Mouse (Mus musculus): ENCODE measurements around the gene Glp2r. TPM values are rescaled to one million over a fixed set of nuclear protein-coding genes. Genes with fewer than 3 reads are reported as not detected.

Glp2r gene
- polyA plus RNA-seq, 1 experiment from 2014 or later, result not detected

DNA sequence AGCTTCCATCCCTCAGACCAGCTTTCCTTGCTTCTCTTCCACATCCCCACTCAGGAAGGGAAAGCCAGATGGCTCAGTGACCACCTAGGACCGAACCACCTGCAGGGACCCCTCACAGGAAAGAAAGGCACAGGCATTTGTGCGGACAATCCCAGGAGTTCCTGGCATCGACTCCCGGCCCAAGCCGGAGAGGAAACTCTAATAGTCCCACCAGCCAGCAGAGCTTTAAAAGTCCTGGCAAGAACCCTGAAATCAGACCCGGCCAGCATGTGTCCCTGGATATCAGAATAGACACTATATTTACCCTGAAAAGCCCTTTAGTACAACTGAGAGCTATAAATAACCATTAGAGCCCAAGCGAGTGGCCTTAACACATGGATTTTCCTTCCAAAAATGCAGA, 27.0 kb upstream of the Glp2r start, which contains the start of gene Dhrs7c:
TSS of gene Dhrs7c (plus strand) at position 257 of the 400 bp plus-strand sequence.
- no peak for DNase-seq (ENCODE audit: low spot score)
- 85% methylated on average over 7 of the region's 7 CpGs for WGBS
- H3K4me3 ChIP-seq (ENCODE audit: low read depth, low read length), result no peak within 1 kb of the TSS
- no peak for ATAC-seq (replicated peaks; ENCODE audit: low FRiP score)
- no peak within 1 kb of the TSS for H3K9ac ChIP-seq (ENCODE audit: low read length)
- H3K27ac ChIP-seq (ENCODE audit: low read depth, low read length), result no peak within 1 kb of the TSS
- H3K4me1 ChIP-seq (replicated peaks; ENCODE audit: control insufficient read depth, insufficient read depth, low read length), result no peaks in the 10 kb centered on the region
- H3K36me3 ChIP-seq (ENCODE audit: control insufficient read depth, insufficient read depth, low read length), result no peaks in the 10 kb centered on the region
- no peaks in the 10 kb centered on the region for H3K9me3 ChIP-seq (ENCODE audit: control insufficient read depth, low read length)
- no peak within 1 kb of the TSS for H3K4me2 ChIP-seq (ENCODE audit: low read depth, low read length, severe bottlenecking)
- no peaks in the 10 kb centered on the region for H3K27me3 ChIP-seq (ENCODE audit: control insufficient read depth, insufficient read depth, low read length)

DNA sequence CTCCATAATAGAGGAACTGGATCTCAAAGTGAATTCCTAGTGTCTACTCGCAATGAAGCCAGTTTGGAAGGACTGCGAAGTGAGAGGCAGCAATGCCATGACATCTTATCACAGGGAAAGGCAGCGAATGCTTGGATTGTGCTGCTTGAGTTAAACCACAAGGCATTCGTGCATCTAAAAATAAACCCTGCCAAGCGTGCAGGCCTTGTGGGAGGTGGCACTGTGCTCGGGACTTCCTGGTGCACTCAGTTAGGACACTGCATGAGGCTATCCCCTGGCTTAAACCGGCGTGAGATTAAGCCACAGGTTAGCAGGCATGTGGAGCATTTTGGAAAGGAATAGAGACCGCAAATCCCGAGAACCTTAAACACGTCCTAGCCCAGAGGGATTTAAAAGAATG, 19.2 kb upstream of the Glp2r start:
- Histone ChIP-seq H3K9me3 (ENCODE audit: control insufficient read depth, low read length) (no peaks in the 10 kb centered on the region), H3K4me1 (replicated peaks; ENCODE audit: control insufficient read depth, insufficient read depth, low read length) (no peaks in the 10 kb centered on the region), H3K27me3 (ENCODE audit: control insufficient read depth, insufficient read depth, low read length) (no peaks in the 10 kb centered on the region), H3K27ac (ENCODE audit: low read depth, low read length) (no peak overlapping the region), H3K4me3 (ENCODE audit: low read depth, low read length) (no peak overlapping the region), H3K4me2 (ENCODE audit: low read depth, low read length, severe bottlenecking) (no peak overlapping the region), H3K9ac (ENCODE audit: low read length) (no peak overlapping the region), H3K36me3 (ENCODE audit: control insufficient read depth, insufficient read depth, low read length) (no peaks in the 10 kb centered on the region)
- ATAC-seq (replicated peaks; ENCODE audit: low FRiP score) (no peak), DNase-seq (ENCODE audit: low spot score) (no peak)
- WGBS, result 88% methylated on average over 11 of the region's 11 CpGs

DNA sequence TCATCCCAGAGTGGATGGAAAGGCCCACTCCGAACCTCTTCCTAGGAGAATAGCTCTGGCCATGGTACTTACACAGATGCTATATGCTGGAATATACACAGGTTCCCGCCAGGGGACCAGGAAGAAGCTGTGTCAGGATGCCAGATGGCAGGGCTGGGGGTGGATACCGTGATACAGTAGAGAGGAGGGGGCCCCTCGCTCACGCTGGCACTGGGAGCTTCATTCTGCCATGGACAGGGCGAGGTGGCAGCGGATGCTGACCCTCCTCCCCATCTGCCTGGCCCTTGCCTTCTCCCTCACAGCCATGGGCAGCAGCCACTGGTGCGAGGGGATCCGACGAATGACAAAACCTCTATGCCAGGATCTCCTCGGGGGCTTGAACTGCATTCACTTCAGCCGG, 3.4 kb upstream of the Glp2r start, which contains the start of gene Gsg1l2:
TSS of gene Gsg1l2 (plus strand) at position 230 of the 400 bp plus-strand sequence.
- Histone ChIP-seq H3K4me3 (ENCODE audit: low read depth, low read length) (no peak within 1 kb of the TSS), H3K4me2 (ENCODE audit: low read depth, low read length, severe bottlenecking) (no peak within 1 kb of the TSS), H3K9me3 (ENCODE audit: control insufficient read depth, low read length) (no peaks in the 10 kb centered on the region), H3K36me3 (ENCODE audit: control insufficient read depth, insufficient read depth, low read length) (no peaks in the 10 kb centered on the region), H3K27me3 (ENCODE audit: control insufficient read depth, insufficient read depth, low read length) (no peaks in the 10 kb centered on the region), H3K27ac (ENCODE audit: low read depth, low read length) (no peak within 1 kb of the TSS), H3K9ac (ENCODE audit: low read length) (no peak within 1 kb of the TSS), H3K4me1 (replicated peaks; ENCODE audit: control insufficient read depth, insufficient read depth, low read length) (no peaks in the 10 kb centered on the region)
- DNase-seq (ENCODE audit: low spot score) (no peak), ATAC-seq (replicated peaks; ENCODE audit: low FRiP score) (no peak)
- 88% methylated on average over 12 of the region's 12 CpGs for WGBS

DNA sequence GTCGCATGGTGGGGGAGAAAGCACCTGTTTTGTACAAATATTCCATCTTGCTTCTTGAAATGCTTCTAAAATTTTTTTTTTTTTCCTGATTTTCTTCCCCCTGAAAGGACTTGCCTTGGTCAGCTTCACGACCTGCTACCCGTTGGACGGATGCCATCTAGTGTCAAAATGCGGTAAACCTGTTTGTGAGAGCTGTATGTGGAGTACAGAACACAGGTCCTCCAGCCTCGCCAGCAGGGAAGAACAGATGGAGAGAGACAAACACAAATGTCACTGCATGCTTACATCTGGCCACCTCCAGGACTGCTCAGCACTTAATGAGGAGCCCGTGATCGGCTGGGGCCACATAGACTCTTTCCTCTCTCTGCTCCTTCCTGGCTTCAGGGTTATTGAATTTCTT, 1.6 kb upstream of the Glp2r start:
- 37% methylated on average over 8 of the region's 8 CpGs for WGBS
- Histone ChIP-seq H3K9me3 (ENCODE audit: control insufficient read depth, low read length) (no peaks in the 10 kb centered on the region), H3K4me1 (replicated peaks; ENCODE audit: control insufficient read depth, insufficient read depth, low read length) (no peaks in the 10 kb centered on the region), H3K36me3 (ENCODE audit: control insufficient read depth, insufficient read depth, low read length) (no peaks in the 10 kb centered on the region), H3K9ac (ENCODE audit: low read length) (no peak overlapping the region), H3K4me2 (ENCODE audit: low read depth, low read length, severe bottlenecking) (no peak overlapping the region), H3K27me3 (ENCODE audit: control insufficient read depth, insufficient read depth, low read length) (no peaks in the 10 kb centered on the region), H3K4me3 (ENCODE audit: low read depth, low read length) (no peak overlapping the region), H3K27ac (ENCODE audit: low read depth, low read length) (no peak overlapping the region)
- DNase-seq (ENCODE audit: low spot score), result peak; percentile 64
- no peak for ATAC-seq (replicated peaks; ENCODE audit: low FRiP score)

DNA sequence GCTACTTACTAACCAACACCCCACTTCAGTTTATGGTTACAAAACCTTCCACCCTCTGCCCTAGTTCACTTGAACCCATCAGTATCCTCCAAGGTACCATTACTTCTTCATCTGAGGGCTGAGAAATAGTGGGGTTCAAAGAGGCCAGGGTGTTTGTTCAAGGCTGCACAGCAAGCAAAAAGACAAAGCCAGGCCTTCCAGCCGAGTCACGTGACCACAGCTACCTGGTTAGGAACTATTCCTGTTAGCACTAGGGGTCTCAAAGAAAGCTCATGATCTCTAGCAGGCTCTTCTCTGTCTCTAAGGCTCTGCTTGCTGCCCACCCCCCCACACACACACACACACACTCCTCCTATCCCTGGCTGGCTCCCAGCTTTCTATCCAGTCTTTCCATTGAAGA, 738 bp upstream of the Glp2r start:
- no peaks in the 10 kb centered on the region for H3K27me3 ChIP-seq (ENCODE audit: control insufficient read depth, insufficient read depth, low read length)
- H3K27ac ChIP-seq (ENCODE audit: low read depth, low read length), result no peak overlapping the region
- no peak overlapping the region for H3K9ac ChIP-seq (ENCODE audit: low read length)
- no peak overlapping the region for H3K4me3 ChIP-seq (ENCODE audit: low read depth, low read length)
- WGBS, result 83% methylated on average over 2 of the region's 2 CpGs
- no peaks in the 10 kb centered on the region for H3K36me3 ChIP-seq (ENCODE audit: control insufficient read depth, insufficient read depth, low read length)
- DNase-seq (ENCODE audit: low spot score), result no peak
- H3K4me1 ChIP-seq (replicated peaks; ENCODE audit: control insufficient read depth, insufficient read depth, low read length), result no peaks in the 10 kb centered on the region
- no peak for ATAC-seq (replicated peaks; ENCODE audit: low FRiP score)
- no peaks in the 10 kb centered on the region for H3K9me3 ChIP-seq (ENCODE audit: control insufficient read depth, low read length)
- no peak overlapping the region for H3K4me2 ChIP-seq (ENCODE audit: low read depth, low read length, severe bottlenecking)

DNA sequence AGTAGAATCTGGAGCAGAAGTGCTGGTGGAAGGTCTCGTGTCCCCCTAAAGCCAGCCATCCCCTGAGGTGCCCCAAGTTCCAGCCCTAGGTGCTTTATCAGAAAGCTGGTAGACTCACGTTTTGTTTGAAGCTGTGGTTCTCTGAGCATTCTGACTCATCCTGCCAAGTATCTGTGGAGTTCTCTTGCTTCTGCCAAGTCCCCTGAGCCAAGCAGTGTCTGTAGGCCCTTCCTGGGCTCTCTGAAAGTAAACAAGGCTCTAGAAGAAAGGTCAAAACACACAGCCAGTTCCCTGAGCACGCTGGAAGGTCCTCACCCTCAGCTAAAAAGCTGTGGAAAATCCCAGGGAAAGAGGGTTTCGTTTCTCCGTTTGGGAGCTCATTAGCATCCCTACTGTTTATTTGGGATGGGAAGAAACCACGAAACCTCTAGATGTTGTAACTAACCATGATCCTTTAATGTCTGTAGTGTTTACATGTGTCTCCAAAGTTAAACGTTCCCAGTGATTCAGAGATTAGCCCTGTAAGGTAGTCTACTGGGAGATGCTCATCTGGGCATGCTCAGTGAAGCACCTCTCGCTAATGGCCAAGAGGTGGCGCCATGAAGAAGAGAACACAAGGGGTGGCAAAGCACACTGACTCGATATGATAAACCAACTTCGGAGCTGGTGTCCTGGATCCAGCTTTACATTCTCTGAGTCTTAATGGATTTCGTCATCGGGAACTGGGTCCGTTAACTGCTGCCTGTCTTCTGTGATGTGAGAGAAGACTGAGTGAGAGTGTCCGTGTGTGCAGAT, 13.4 kb downstream of the Glp2r start:
- no peak overlapping the region for H3K9ac ChIP-seq (ENCODE audit: low read length)
- 77% methylated on average over 15 of the region's 15 CpGs for WGBS
- no peaks in the 10 kb centered on the region for H3K4me1 ChIP-seq (replicated peaks; ENCODE audit: control insufficient read depth, insufficient read depth, low read length)
- H3K9me3 ChIP-seq (ENCODE audit: control insufficient read depth, low read length), result no peaks in the 10 kb centered on the region
- ATAC-seq (replicated peaks; ENCODE audit: low FRiP score) (no peak), DNase-seq (ENCODE audit: low spot score) (no peak)
- no peak overlapping the region for H3K4me2 ChIP-seq (ENCODE audit: low read depth, low read length, severe bottlenecking)
- no peak overlapping the region for H3K27ac ChIP-seq (ENCODE audit: low read depth, low read length)
- H3K4me3 ChIP-seq (ENCODE audit: low read depth, low read length), result no peak overlapping the region
- no peaks in the 10 kb centered on the region for H3K27me3 ChIP-seq (ENCODE audit: control insufficient read depth, insufficient read depth, low read length)
- no peaks in the 10 kb centered on the region for H3K36me3 ChIP-seq (ENCODE audit: control insufficient read depth, insufficient read depth, low read length)

DNA sequence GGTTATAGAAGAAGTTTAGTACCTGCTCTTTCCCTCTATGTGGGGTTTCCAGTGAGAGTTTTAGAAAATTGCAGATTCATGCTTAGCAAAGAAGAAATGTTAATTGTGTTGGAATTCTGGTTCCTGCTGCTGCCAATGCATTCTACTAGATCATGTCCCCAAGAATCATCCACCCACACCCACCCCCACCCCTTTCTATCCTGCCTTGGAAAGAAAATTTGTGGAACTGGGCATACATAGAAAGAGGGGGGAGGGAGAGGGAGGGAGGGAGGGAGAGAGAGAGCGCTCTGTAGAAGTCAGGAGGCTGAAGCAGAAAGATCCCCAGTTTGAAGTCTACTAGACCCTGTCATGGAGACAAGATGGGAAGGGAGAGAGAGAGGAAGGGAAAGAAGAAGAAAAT, 14.7 kb downstream of the Glp2r start:
- Histone ChIP-seq H3K9ac (ENCODE audit: low read length) (no peak overlapping the region), H3K4me2 (ENCODE audit: low read depth, low read length, severe bottlenecking) (no peak overlapping the region), H3K4me3 (ENCODE audit: low read depth, low read length) (no peak overlapping the region), H3K27ac (ENCODE audit: low read depth, low read length) (no peak overlapping the region), H3K27me3 (ENCODE audit: control insufficient read depth, insufficient read depth, low read length) (no peaks in the 10 kb centered on the region), H3K4me1 (replicated peaks; ENCODE audit: control insufficient read depth, insufficient read depth, low read length) (no peaks in the 10 kb centered on the region), H3K9me3 (ENCODE audit: control insufficient read depth, low read length) (no peaks in the 10 kb centered on the region), H3K36me3 (ENCODE audit: control insufficient read depth, insufficient read depth, low read length) (no peaks in the 10 kb centered on the region)
- 100% methylated on average over 1 of the region's 1 CpGs for WGBS
- DNase-seq (ENCODE audit: low spot score), result no peak
- ATAC-seq (replicated peaks; ENCODE audit: low FRiP score), result no peak

DNA sequence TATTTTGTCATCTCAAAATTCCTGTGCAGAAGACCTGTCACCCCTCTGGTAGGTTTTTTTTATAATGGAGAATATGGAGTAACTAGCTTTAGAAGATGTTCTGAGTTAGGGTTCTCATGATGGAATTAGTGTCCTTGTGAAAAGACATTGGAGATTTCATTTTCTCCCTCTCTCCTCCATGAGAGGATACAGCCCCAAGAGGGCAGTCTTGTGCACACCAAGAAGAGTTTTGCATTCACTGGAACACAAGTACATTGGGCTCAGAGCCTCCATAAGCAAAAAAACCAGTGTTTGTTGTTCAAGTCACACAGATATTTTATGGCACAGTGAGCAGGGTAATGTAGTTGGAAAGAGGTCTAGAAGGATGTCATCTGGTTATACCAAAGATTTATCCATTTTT, 29.4 kb downstream of the Glp2r start:
- H3K4me3 ChIP-seq (ENCODE audit: low read depth, low read length), result no peak overlapping the region
- H3K27ac ChIP-seq (ENCODE audit: low read depth, low read length), result no peak overlapping the region
- H3K36me3 ChIP-seq (ENCODE audit: control insufficient read depth, insufficient read depth, low read length), result no peaks in the 10 kb centered on the region
- no peak overlapping the region for H3K9ac ChIP-seq (ENCODE audit: low read length)
- H3K4me1 ChIP-seq (replicated peaks; ENCODE audit: control insufficient read depth, insufficient read depth, low read length), result no peaks in the 10 kb centered on the region
- no peak overlapping the region for H3K4me2 ChIP-seq (ENCODE audit: low read depth, low read length, severe bottlenecking)
- ATAC-seq (replicated peaks; ENCODE audit: low FRiP score), result no peak
- no peaks in the 10 kb centered on the region for H3K27me3 ChIP-seq (ENCODE audit: control insufficient read depth, insufficient read depth, low read length)
- no peaks in the 10 kb centered on the region for H3K9me3 ChIP-seq (ENCODE audit: control insufficient read depth, low read length)
- no peak for DNase-seq (ENCODE audit: low spot score)

DNA sequence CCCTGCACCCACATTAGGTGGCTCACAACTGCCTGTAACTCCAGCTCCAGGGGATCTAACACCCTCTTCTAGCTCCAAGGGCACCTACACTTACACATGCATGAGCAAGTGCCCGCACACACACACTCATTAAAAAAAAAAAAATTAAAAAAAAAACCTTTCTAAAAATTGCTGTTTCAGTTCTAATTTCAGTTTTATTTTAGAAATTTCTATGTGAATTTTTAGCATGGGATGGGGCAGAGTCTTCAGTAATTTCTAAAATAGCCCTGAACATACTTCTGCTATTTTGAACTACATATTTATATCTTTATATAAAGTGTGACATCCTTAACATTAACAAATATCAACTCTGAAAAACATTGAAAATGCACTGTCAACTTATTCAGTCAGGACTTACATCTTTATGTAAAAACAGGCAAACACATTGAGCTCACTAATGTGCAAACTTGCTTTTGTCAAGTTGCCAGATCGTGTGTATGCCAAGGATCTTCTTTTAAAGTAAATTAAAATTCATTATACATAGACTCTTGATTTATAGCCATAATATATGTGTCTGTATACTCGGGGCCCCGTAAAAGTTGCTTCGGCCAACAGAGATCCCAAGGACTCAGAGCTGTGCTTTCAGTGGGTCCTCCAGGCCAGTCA, 32.0 kb downstream of the Glp2r start:
- ATAC-seq (replicated peaks; ENCODE audit: low FRiP score), result no peak
- DNase-seq (ENCODE audit: low spot score), result no peak
- H3K4me3 ChIP-seq (ENCODE audit: low read depth, low read length), result no peak overlapping the region
- H3K27ac ChIP-seq (ENCODE audit: low read depth, low read length), result no peak overlapping the region
- 88% methylated on average over 5 of the region's 5 CpGs for WGBS
- H3K4me2 ChIP-seq (ENCODE audit: low read depth, low read length, severe bottlenecking), result no peak overlapping the region
- no peak overlapping the region for H3K9ac ChIP-seq (ENCODE audit: low read length)
- H3K9me3 ChIP-seq (ENCODE audit: control insufficient read depth, low read length), result no peaks in the 10 kb centered on the region
- H3K4me1 ChIP-seq (replicated peaks; ENCODE audit: control insufficient read depth, insufficient read depth, low read length), result no peaks in the 10 kb centered on the region
- no peaks in the 10 kb centered on the region for H3K36me3 ChIP-seq (ENCODE audit: control insufficient read depth, insufficient read depth, low read length)
- H3K27me3 ChIP-seq (ENCODE audit: control insufficient read depth, insufficient read depth, low read length), result no peaks in the 10 kb centered on the region
